Mouse (Mus musculus): ENCODE measurements around the gene Vsig8. TPM values are rescaled to one million over a fixed set of nuclear protein-coding genes. Genes with fewer than 3 reads are reported as not detected.

Gene Vsig8
- polyA plus RNA-seq, 1 experiment: 0.52 TPM

DNA sequence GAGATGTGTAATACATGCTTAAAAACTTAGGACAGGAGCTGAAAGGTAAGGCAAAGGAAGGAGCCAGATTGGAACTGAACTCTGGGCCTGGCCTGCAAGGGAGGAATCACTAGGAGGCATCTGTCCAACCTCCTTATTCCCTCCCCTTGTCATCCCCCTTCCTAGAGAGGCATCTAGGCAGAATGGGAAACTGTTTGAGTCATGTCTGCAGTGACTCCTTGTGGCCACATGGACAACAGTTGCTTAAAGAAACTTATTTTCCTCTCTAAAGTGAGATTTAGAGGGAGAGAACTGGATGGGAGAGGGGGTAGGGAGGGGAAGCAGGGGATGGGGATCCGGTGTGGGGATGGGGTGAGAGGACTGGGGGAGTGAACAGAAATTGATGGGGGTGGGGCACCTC lies 57.0 kb downstream of the Vsig8 start:
- TF ChIP-seq POLR2A (IDR thresholded peaks at IDR 0.05; ENCODE audit: extremely low read depth, insufficient read depth, low read length) (no peak), CTCF (IDR thresholded peaks at IDR 0.05; ENCODE audit: extremely low read depth, insufficient read depth, low read length) (peak; percentile 45)
- H3K4me1 ChIP-seq (ENCODE audit: control insufficient read depth, insufficient read depth, low read length): no peaks in the 10 kb centered on the region
- no peak overlapping the region for H3K4me3 ChIP-seq (ENCODE audit: insufficient read depth, low read length)
- no peak overlapping the region for H3K27ac ChIP-seq (ENCODE audit: insufficient read depth, low read length)

Other genes with a start within 250 kb of the Vsig8 start
- gene Kcnj9, start 226.6 kb upstream of the Vsig8 start, polyA plus RNA-seq (2012; rRNA removed): 169 and 180 TPM in 2 replicates
- 96.8 and 102 TPM in 2 replicates for gene Kcnj10, start 214.7 kb upstream of the Vsig8 start, polyA plus RNA-seq (2012; rRNA removed)
- gene Pigm, start 179.4 kb upstream of the Vsig8 start, polyA plus RNA-seq (2012; rRNA removed): 6.5 TPM in 2 replicates
- 1.3 and 1.4 TPM in 2 replicates for gene Slamf9, start 80.6 kb upstream of the Vsig8 start, polyA plus RNA-seq (2012; rRNA removed)
- 15.6 and 16.2 TPM in 2 replicates for gene Igsf9, start 74.2 kb upstream of the Vsig8 start, polyA plus RNA-seq (2012; rRNA removed)
- 15.8 and 18.0 TPM in 2 replicates for gene Tagln2, start 55.9 kb upstream of the Vsig8 start, polyA plus RNA-seq (2012; rRNA removed)
- gene Cfap45, start 35.1 kb upstream of the Vsig8 start, polyA plus RNA-seq (2012; rRNA removed): 3.3 and 3.6 TPM in 2 replicates
- gene Slamf8, start 34.6 kb downstream of the Vsig8 start, polyA plus RNA-seq (2012; rRNA removed): 0.28 and 0.31 TPM in 2 replicates
- 0.11 TPM in 1 of 2 replicates, not detected in the other for gene Fcrl6, start 46.6 kb downstream of the Vsig8 start, polyA plus RNA-seq (2012; rRNA removed)
- 11.6 and 12.0 TPM in 2 replicates for gene Dusp23, start 77.0 kb downstream of the Vsig8 start, polyA plus RNA-seq (2012; rRNA removed)
- gene Crp, start 142.1 kb downstream of the Vsig8 start, polyA plus RNA-seq (2012; rRNA removed): not detected in 2 replicates

Measured in cortical plate, adult 2 months (tissue).